Mouse (Mus musculus): ENCODE measurements around the gene Mill2. TPM values are rescaled to one million over a fixed set of nuclear protein-coding genes. Genes with fewer than 3 reads are reported as not detected.
A peak's percentile ranks its signal among the peaks of the same experiment; 100 is the strongest.

Mill2 gene
- polyA plus RNA-seq, 1 experiment from 2014 or later = 0.92 TPM

- H3K9me3 ChIP-seq (ENCODE audit: low read depth, low read length) = no peaks in the 10 kb centered on the region
- H3K4me2 ChIP-seq = peak overlapping the region; percentile 69
- H3K9ac ChIP-seq = peak overlapping the region; percentile 43; the same call in 1 of the 2 replicates
- peak overlapping the region; percentile 34 for H3K4me3 ChIP-seq (ENCODE audit: low read depth, low read length)
- peak; percentile 95 for TF ChIP-seq CTCF (IDR thresholded peaks at IDR 0.05; ENCODE audit: low read depth)
- H3K27me3 ChIP-seq (ENCODE audit: insufficient read depth, low read length) = no peaks in the 10 kb centered on the region
- no peaks in the 10 kb centered on the region for H3K36me3 ChIP-seq (ENCODE audit: insufficient read depth)
- WGBS = 0% methylated on average over 10 of the region's 10 CpGs
- H3K4me1 ChIP-seq (ENCODE audit: insufficient read depth) = no peaks in the 10 kb centered on the region
- DNase-seq = peak; percentile 94
- ATAC-seq (ENCODE audit: insufficient read depth) = peak; percentile 90
- H3K27ac ChIP-seq (ENCODE audit: low read depth) = no peak overlapping the region
Observed at GRCm38 (mm10) chr7:18873253-18873652, 33.5 kb downstream of the Mill2 start.

GRCm38 (mm10) chr7:18875372-18875771 is 35.6 kb downstream of the Mill2 start:
- H3K9ac ChIP-seq = no peak overlapping the region
- H3K27me3 ChIP-seq (ENCODE audit: insufficient read depth, low read length) = no peaks in the 10 kb centered on the region
- H3K9me3 ChIP-seq (ENCODE audit: low read depth, low read length) = no peaks in the 10 kb centered on the region
- DNase-seq (no peak), ATAC-seq (ENCODE audit: insufficient read depth) (no peak)
- H3K4me3 ChIP-seq (ENCODE audit: low read depth, low read length) = no peak overlapping the region
- no peaks in the 10 kb centered on the region for H3K36me3 ChIP-seq (ENCODE audit: insufficient read depth)
- no peak overlapping the region for H3K4me2 ChIP-seq
- no peaks in the 10 kb centered on the region for H3K4me1 ChIP-seq (ENCODE audit: insufficient read depth)
- 73% methylated on average over 5 of the region's 5 CpGs for WGBS
- no peak for TF ChIP-seq CTCF (IDR thresholded peaks at IDR 0.05; ENCODE audit: low read depth)
- no peak overlapping the region for H3K27ac ChIP-seq (ENCODE audit: low read depth)

- TF ChIP-seq CTCF (IDR thresholded peaks at IDR 0.05; ENCODE audit: low read depth) = no peak
- no peak for ATAC-seq (ENCODE audit: insufficient read depth)
- DNase-seq = no peak
- Histone ChIP-seq H3K36me3 (ENCODE audit: insufficient read depth) (no peaks in the 10 kb centered on the region), H3K9me3 (ENCODE audit: low read depth, low read length) (no peaks in the 10 kb centered on the region), H3K27ac (ENCODE audit: low read depth) (no peak overlapping the region), H3K4me1 (ENCODE audit: insufficient read depth) (no peaks in the 10 kb centered on the region), H3K9ac (no peak overlapping the region), H3K27me3 (ENCODE audit: insufficient read depth, low read length) (no peaks in the 10 kb centered on the region), H3K4me3 (ENCODE audit: low read depth, low read length) (no peak overlapping the region), H3K4me2 (no peak overlapping the region)
- 42% methylated on average over 7 of the region's 7 CpGs for WGBS
Observed at GRCm38 (mm10) chr7:18878691-18879090, 38.9 kb downstream of the Mill2 start.

- Histone ChIP-seq H3K27me3 (ENCODE audit: insufficient read depth, low read length) (no peaks in the 10 kb centered on the region), H3K9me3 (ENCODE audit: low read depth, low read length) (no peaks in the 10 kb centered on the region), H3K4me1 (ENCODE audit: insufficient read depth) (no peaks in the 10 kb centered on the region), H3K9ac (no peak overlapping the region; the same call in 1 of the 2 replicates), H3K4me3 (ENCODE audit: low read depth, low read length) (no peak overlapping the region), H3K36me3 (ENCODE audit: insufficient read depth) (0 out of 2 replicates have a peak, but pooled peaks cover 2% of the 10 kb centered on the region), H3K27ac (ENCODE audit: low read depth) (peak overlapping the region; percentile 12; the same call in 1 of the 2 replicates), H3K4me2 (no peak overlapping the region)
- peak; percentile 11 for DNase-seq
- TF ChIP-seq CTCF (IDR thresholded peaks at IDR 0.05; ENCODE audit: low read depth) = no peak
- ATAC-seq (ENCODE audit: insufficient read depth) = peak; percentile 34
- 43% methylated on average over 9 of the region's 9 CpGs for WGBS
Observed at GRCm38 (mm10) chr7:18883991-18884744, 44.4 kb downstream of the Mill2 start.

- Histone ChIP-seq H3K4me1 (ENCODE audit: insufficient read depth) (no peaks in the 10 kb centered on the region), H3K36me3 (ENCODE audit: insufficient read depth) (0 out of 2 replicates have a peak, but pooled peaks cover 2% of the 10 kb centered on the region), H3K9me3 (ENCODE audit: low read depth, low read length) (no peaks in the 10 kb centered on the region), H3K4me2 (no peak overlapping the region), H3K9ac (no peak overlapping the region; the same call in 1 of the 2 replicates), H3K27ac (ENCODE audit: low read depth) (peak overlapping the region; percentile 12; the same call in 1 of the 2 replicates), H3K27me3 (ENCODE audit: insufficient read depth, low read length) (no peaks in the 10 kb centered on the region), H3K4me3 (ENCODE audit: low read depth, low read length) (no peak overlapping the region)
- DNase-seq (no peak), ATAC-seq (ENCODE audit: insufficient read depth) (peak; percentile 33; the same call in 1 of the 2 replicates)
- 50% methylated on average over 13 of the region's 13 CpGs for WGBS
- TF ChIP-seq CTCF (IDR thresholded peaks at IDR 0.05; ENCODE audit: low read depth) = no peak
Observed at GRCm38 (mm10) chr7:18884745-18885422, 45.1 kb downstream of the Mill2 start.

GRCm38 (mm10) chr7:18886963-18887362 is 47.2 kb downstream of the Mill2 start:
- no peaks in the 10 kb centered on the region for H3K9me3 ChIP-seq (ENCODE audit: low read depth, low read length)
- TF ChIP-seq CTCF (IDR thresholded peaks at IDR 0.05; ENCODE audit: low read depth) = no peak
- no peak for ATAC-seq (ENCODE audit: insufficient read depth)
- WGBS = 92% methylated on average over 1 of the region's 1 CpGs
- DNase-seq = no peak
- H3K4me3 ChIP-seq (ENCODE audit: low read depth, low read length) = no peak overlapping the region
- H3K36me3 ChIP-seq (ENCODE audit: insufficient read depth) = 0 out of 2 replicates have a peak, but pooled peaks cover 2% of the 10 kb centered on the region
- no peak overlapping the region for H3K9ac ChIP-seq
- H3K27ac ChIP-seq (ENCODE audit: low read depth) = no peak overlapping the region
- H3K27me3 ChIP-seq (ENCODE audit: insufficient read depth, low read length) = no peaks in the 10 kb centered on the region
- no peaks in the 10 kb centered on the region for H3K4me1 ChIP-seq (ENCODE audit: insufficient read depth)
- H3K4me2 ChIP-seq = no peak overlapping the region

- no peak for DNase-seq
- Histone ChIP-seq H3K9me3 (ENCODE audit: low read depth, low read length) (no peaks in the 10 kb centered on the region), H3K36me3 (ENCODE audit: insufficient read depth) (0 out of 2 replicates have a peak, but pooled peaks cover 2% of the 10 kb centered on the region), H3K4me2 (no peak overlapping the region), H3K4me3 (ENCODE audit: low read depth, low read length) (no peak overlapping the region), H3K27me3 (ENCODE audit: insufficient read depth, low read length) (peaks cover 8% of the 10 kb centered on the region), H3K27ac (ENCODE audit: low read depth) (no peak overlapping the region), H3K4me1 (ENCODE audit: insufficient read depth) (peaks cover 9% of the 10 kb centered on the region), H3K9ac (no peak overlapping the region)
- TF ChIP-seq CTCF (IDR thresholded peaks at IDR 0.05; ENCODE audit: low read depth) = no peak
- ATAC-seq (ENCODE audit: insufficient read depth) = no peak
- 91% methylated on average over 8 of the region's 8 CpGs for WGBS
Observed at GRCm38 (mm10) chr7:18890848-18891247, 51.1 kb downstream of the Mill2 start.
